Mouse (Mus musculus): ENCODE measurements around the gene Polr2b.

DNA sequence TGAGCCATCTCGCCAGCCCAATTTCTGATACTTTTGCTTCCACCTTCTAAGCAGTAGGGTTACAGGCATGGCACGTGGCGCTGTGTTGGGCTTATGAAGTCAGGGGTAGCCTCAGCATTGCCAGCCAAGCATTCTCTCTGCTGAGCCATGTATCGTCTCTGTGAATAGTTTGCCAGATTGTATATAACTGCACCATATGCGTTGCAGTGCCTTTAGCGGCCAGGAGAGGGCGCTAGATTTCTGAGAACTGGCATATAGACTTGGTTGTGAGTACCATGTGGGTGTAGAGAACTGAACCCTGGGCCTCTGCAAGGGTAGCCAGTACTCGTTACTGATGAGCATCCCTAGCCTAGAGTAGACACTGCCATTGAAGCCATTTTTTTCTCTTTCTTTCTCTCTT lies 40.5 kb upstream of the Polr2b start:
- TF ChIP-seq POLR2A (IDR thresholded peaks at IDR 0.05; ENCODE audit: borderline replicate concordance, insufficient read depth, low read length) = no peak
- no peak for TF ChIP-seq CTCF (IDR thresholded peaks at IDR 0.05; ENCODE audit: borderline replicate concordance, insufficient read depth, low read depth, low read length)
